Mouse (Mus musculus): ENCODE results near the gene Olfr1018. TPM values are rescaled to one million over a fixed set of nuclear protein-coding genes. Genes with fewer than 3 reads are reported as not detected.

Olfr1018 gene
- not detected for polyA plus RNA-seq (2012; fragmentation: generic; extraction: Trizol)

- no peak within 1 kb of the TSS for H3K4me3 ChIP-seq
- no peaks in the 10 kb centered on the region for H3K79me2 ChIP-seq (ENCODE audit: control insufficient read depth, insufficient read depth)
- H3K4me2 ChIP-seq (ENCODE audit: low read depth) = no peak within 1 kb of the TSS
- H3K36me3 ChIP-seq (ENCODE audit: control insufficient read depth, insufficient read depth) = no peaks in the 10 kb centered on the region
- no peaks in the 10 kb centered on the region for H3K27me3 ChIP-seq (ENCODE audit: control insufficient read depth, insufficient read depth, insufficient read length)
- no peak for TF ChIP-seq POLR2AphosphoS2 (IDR thresholded peaks at IDR 0.05; ENCODE audit: insufficient read length, low read depth)
- no peak for TF ChIP-seq TCF3 (IDR thresholded peaks at IDR 0.05; ENCODE audit: insufficient read length, low read depth)
- no peak for TF ChIP-seq CEBPB (IDR thresholded peaks at IDR 0.05; ENCODE audit: insufficient read depth, poor library complexity, severe bottlenecking)
- no peak within 1 kb of the TSS for H3ac ChIP-seq (ENCODE audit: control insufficient read depth, insufficient read length)
Observed at GRCm38 (mm10) chr2:85818179-85818578, at the start of gene Olfr1018. Gene Olfr1018, plus strand, starts transcription at chr2:85818479.

GRCm38 (mm10) chr2:85772413-85772812 is 45.9 kb upstream of the Olfr1018 start, which contains the start of gene Olfr1014:
Gene Olfr1014, plus strand, starts transcription at chr2:85772713.
- TF ChIP-seq MYOG (IDR thresholded peaks at IDR 0.05; ENCODE audit: control insufficient read depth in 1 of 3, insufficient read depth in 1 of 3, insufficient read length in 2 of 3, low read depth in 2 of 3) (no peak), USF1 (IDR thresholded peaks at IDR 0.05; ENCODE audit: low read depth) (no peak), TCF12 (IDR thresholded peaks at IDR 0.05; ENCODE audit: insufficient read depth, poor library complexity, severe bottlenecking) (no peak), REST (IDR thresholded peaks at IDR 0.05; ENCODE audit: insufficient read depth, insufficient read length) (no peak), E2F4 (IDR thresholded peaks at IDR 0.05; ENCODE audit: insufficient read depth) (no peak), POLR2A (IDR thresholded peaks at IDR 0.05; ENCODE audit: insufficient read length, low read depth) (no peak), CEBPB (IDR thresholded peaks at IDR 0.05; ENCODE audit: insufficient read depth, poor library complexity, severe bottlenecking) (no peak), MAX (IDR thresholded peaks at IDR 0.05; ENCODE audit: low read depth) (no peak), SRF (IDR thresholded peaks at IDR 0.05; ENCODE audit: control insufficient read depth, insufficient read length, low read depth) (no peak)
- H3K4me3 ChIP-seq = no peak within 1 kb of the TSS
- no peaks in the 10 kb centered on the region for H3K27me3 ChIP-seq (ENCODE audit: control insufficient read depth, insufficient read depth, insufficient read length)
- H3K36me3 ChIP-seq (ENCODE audit: control insufficient read depth, insufficient read depth) = no peaks in the 10 kb centered on the region
- no peaks in the 10 kb centered on the region for H3K79me2 ChIP-seq (ENCODE audit: control insufficient read depth, insufficient read depth)
- no peak within 1 kb of the TSS for H3K4me2 ChIP-seq (ENCODE audit: low read depth)
- no peak within 1 kb of the TSS for H3ac ChIP-seq (ENCODE audit: control insufficient read depth, insufficient read length)

- no peaks in the 10 kb centered on the region for H3K27me3 ChIP-seq (ENCODE audit: control insufficient read depth, insufficient read depth, insufficient read length)
- no peaks in the 10 kb centered on the region for H3K36me3 ChIP-seq (ENCODE audit: control insufficient read depth, insufficient read depth)
- H3K4me2 ChIP-seq (ENCODE audit: low read depth) = no peak within 1 kb of the TSS
- no peak within 1 kb of the TSS for H3K4me3 ChIP-seq
- no peak for TF ChIP-seq POLR2A (IDR thresholded peaks at IDR 0.05; ENCODE audit: insufficient read length, low read depth)
- TF ChIP-seq USF1 (IDR thresholded peaks at IDR 0.05; ENCODE audit: low read depth) = no peak
- no peak within 1 kb of the TSS for H3ac ChIP-seq (ENCODE audit: control insufficient read depth, insufficient read length)
- no peaks in the 10 kb centered on the region for H3K79me2 ChIP-seq (ENCODE audit: control insufficient read depth, insufficient read depth)
Observed at GRCm38 (mm10) chr2:85781717-85782116, 36.6 kb upstream of the Olfr1018 start, which contains the start of gene Olfr1015. Gene Olfr1015, plus strand, starts transcription at chr2:85782017.

- Histone ChIP-seq H3ac (ENCODE audit: control insufficient read depth, insufficient read length) (no peak overlapping the region), H3K79me2 (ENCODE audit: control insufficient read depth, insufficient read depth) (no peaks in the 10 kb centered on the region), H3K4me2 (ENCODE audit: low read depth) (no peak overlapping the region), H3K27me3 (ENCODE audit: control insufficient read depth, insufficient read depth, insufficient read length) (no peaks in the 10 kb centered on the region), H3K4me3 (no peak overlapping the region), H3K36me3 (ENCODE audit: control insufficient read depth, insufficient read depth) (no peaks in the 10 kb centered on the region)
- TF ChIP-seq POLR2AphosphoS2 (IDR thresholded peaks at IDR 0.05; ENCODE audit: insufficient read length, low read depth) = no peak
- no peak for TF ChIP-seq MAX (IDR thresholded peaks at IDR 0.05; ENCODE audit: low read depth)
- TF ChIP-seq TCF12 (IDR thresholded peaks at IDR 0.05; ENCODE audit: insufficient read depth, poor library complexity, severe bottlenecking) = no peak
- TF ChIP-seq TCF3 (IDR thresholded peaks at IDR 0.05; ENCODE audit: insufficient read length, low read depth) = no peak
- TF ChIP-seq POLR2A (IDR thresholded peaks at IDR 0.05; ENCODE audit: insufficient read length, low read depth) = no peak
- no peak for TF ChIP-seq MYOD1 (IDR thresholded peaks at IDR 0.05; ENCODE audit: control insufficient read depth in 1 of 3, insufficient read length in 2 of 3, low read depth in 2 of 3)
- TF ChIP-seq MYOG (IDR thresholded peaks at IDR 0.05; ENCODE audit: control insufficient read depth in 1 of 3, insufficient read depth in 1 of 3, insufficient read length in 2 of 3, low read depth in 2 of 3) = no peak
- TF ChIP-seq CEBPB (IDR thresholded peaks at IDR 0.05; ENCODE audit: insufficient read depth, poor library complexity, severe bottlenecking) = no peak
- TF ChIP-seq USF1 (IDR thresholded peaks at IDR 0.05; ENCODE audit: low read depth) = no peak
- no peak for TF ChIP-seq E2F4 (IDR thresholded peaks at IDR 0.05; ENCODE audit: insufficient read depth)
- TF ChIP-seq SRF (IDR thresholded peaks at IDR 0.05; ENCODE audit: control insufficient read depth, insufficient read length, low read depth) = no peak
- TF ChIP-seq REST (IDR thresholded peaks at IDR 0.05; ENCODE audit: insufficient read depth, insufficient read length) = no peak
Observed at GRCm38 (mm10) chr2:85792331-85792730, 25.9 kb upstream of the Olfr1018 start.

- H3ac ChIP-seq (ENCODE audit: control insufficient read depth, insufficient read length) = no peak within 1 kb of the TSS
- TF ChIP-seq MYOD1 (IDR thresholded peaks at IDR 0.05; ENCODE audit: control insufficient read depth in 1 of 3, insufficient read length in 2 of 3, low read depth in 2 of 3) (no peak), MAX (IDR thresholded peaks at IDR 0.05; ENCODE audit: low read depth) (no peak), USF1 (IDR thresholded peaks at IDR 0.05; ENCODE audit: low read depth) (no peak), REST (IDR thresholded peaks at IDR 0.05; ENCODE audit: insufficient read depth, insufficient read length) (no peak), TCF3 (IDR thresholded peaks at IDR 0.05; ENCODE audit: insufficient read length, low read depth) (no peak), TCF12 (IDR thresholded peaks at IDR 0.05; ENCODE audit: insufficient read depth, poor library complexity, severe bottlenecking) (no peak), E2F4 (IDR thresholded peaks at IDR 0.05; ENCODE audit: insufficient read depth) (no peak), SRF (IDR thresholded peaks at IDR 0.05; ENCODE audit: control insufficient read depth, insufficient read length, low read depth) (no peak), POLR2AphosphoS2 (IDR thresholded peaks at IDR 0.05; ENCODE audit: insufficient read length, low read depth) (no peak), MYOG (IDR thresholded peaks at IDR 0.05; ENCODE audit: control insufficient read depth in 1 of 3, insufficient read depth in 1 of 3, insufficient read length in 2 of 3, low read depth in 2 of 3) (no peak), CEBPB (IDR thresholded peaks at IDR 0.05; ENCODE audit: insufficient read depth, poor library complexity, severe bottlenecking) (no peak), POLR2A (IDR thresholded peaks at IDR 0.05; ENCODE audit: insufficient read length, low read depth) (no peak)
- no peaks in the 10 kb centered on the region for H3K79me2 ChIP-seq (ENCODE audit: control insufficient read depth, insufficient read depth)
- no peaks in the 10 kb centered on the region for H3K36me3 ChIP-seq (ENCODE audit: control insufficient read depth, insufficient read depth)
- no peak within 1 kb of the TSS for H3K4me3 ChIP-seq
- H3K27me3 ChIP-seq (ENCODE audit: control insufficient read depth, insufficient read depth, insufficient read length) = no peaks in the 10 kb centered on the region
- H3K4me2 ChIP-seq (ENCODE audit: low read depth) = no peak within 1 kb of the TSS
Observed at GRCm38 (mm10) chr2:85802444-85802843, 15.8 kb upstream of the Olfr1018 start, which contains the start of gene Olfr1016. Gene Olfr1016, minus strand, starts transcription at chr2:85802544.
